Mouse (Mus musculus) heart, adult 10 weeks (tissue): ENCODE measurements around the gene Tmem17. TPM values are rescaled to one million over a fixed set of nuclear protein-coding genes. Genes with fewer than 3 reads are reported as not detected.

Source experiments
- polyA plus RNA-seq: library from polyadenylated mRNA; stranded (reverse); fragments of 350-450 nt; fragmentation: Illumina TruSeq; extraction: RNeasy Lipid Tissue Mini Kit (QIAGEN cat#74804); gene quantifications from one replicate; pipeline ENCODE4 v1.2.3, GENCODE M21; 2014; ENCODE audit warnings: low read depth, low replicate concordance

Tmem17 gene
- 3.5 TPM for polyA plus RNA-seq

GRCm38 (mm10) chr11:22512038-22513001 is at the start of gene Tmem17:
Gene Tmem17, plus strand, starts transcription at chr11:22512088.

Other genes with a start within 250 kb of the Tmem17 start
- gene Ehbp1, start 169.8 kb upstream of the Tmem17 start, polyA plus RNA-seq, result 104 TPM